Mouse (Mus musculus) limb, embryonic 12.5 days (tissue): ENCODE results near the gene Psma5. TPM values are rescaled to one million over a fixed set of nuclear protein-coding genes. Genes with fewer than 3 reads are reported as not detected.
"Not testable (repeated sequence)": the region's sequence is repeated elsewhere in the genome, so short reads cannot be mapped to it uniquely, and the experiment has no call there.

Experiments
- ATAC-seq: fragments of 200-750 bp; cut with Nextera tagmentation; 2 replicates; pipeline ENCODE4 v1.8.0; 2017; ENCODE audit warnings: low read depth, moderate TSS enrichment; ENCODE audit not compliant: insufficient number of reproducible peaks, insufficient read depth, low FRiP score, low TSS enrichment
- H3K27ac ChIP-seq: fragments of 300-500 bp; sonication (generic); 2 replicates; pipeline ENCODE4 v1.5.1; 2016; ENCODE audit warnings: mild to moderate bottlenecking, moderate library complexity
- H3K27me3 ChIP-seq: fragments of 300-500 bp; sonication (generic); 2 replicates; pipeline ENCODE4 v1.6.1; 2016; ENCODE audit warnings: mild to moderate bottlenecking, moderate library complexity
- H3K36me3 ChIP-seq: fragments of 300-500 bp; sonication (generic); 2 replicates; pipeline ENCODE4 v1.6.1; 2016; ENCODE audit warnings: mild to moderate bottlenecking, moderate library complexity
- H3K4me1 ChIP-seq: fragments of 300-500 bp; sonication (generic); replicated peaks from 2 replicates; pipeline ENCODE4 v1.6.1; 2016
- H3K4me2 ChIP-seq: fragments of 300-500 bp; sonication (generic); 2 replicates; pipeline ENCODE4 v1.6.1; 2016; ENCODE audit warnings: mild to moderate bottlenecking, moderate library complexity
- H3K4me3 ChIP-seq: fragments of 300-500 bp; sonication (generic); replicated peaks from 2 replicates; pipeline ENCODE4 v1.5.1; 2016; ENCODE audit warnings: mild to moderate bottlenecking
- H3K9ac ChIP-seq: fragments of 300-500 bp; sonication (generic); replicated peaks from 2 replicates; pipeline ENCODE4 v1.6.1; 2016; ENCODE audit warnings: mild to moderate bottlenecking, moderate library complexity
- H3K9me3 ChIP-seq: fragments of 300-500 bp; sonication (generic); 2 replicates; pipeline ENCODE4 v1.6.1; 2016; ENCODE audit warnings: mild to moderate bottlenecking, moderate library complexity
- WGBS: fragments of 180-500 bp; shearing (Covaris S2); methylation state at CpG from one replicate; pipeline ENCODE4 v1.1.7; 2016; 5-methylcytosine and 5-hydroxymethylcytosine counted together
- polyA plus RNA-seq: library from polyadenylated mRNA; unstranded; fragments of >200 nt; fragmentation: Nextera tagmentation; extraction: Ambion mirVana; gene quantifications from 2 replicates; pipeline ENCODE4 v1.2.1, GENCODE M21; 2016

The Psma5 gene
- polyA plus RNA-seq, 1 experiment from 2014 or later = 302 TPM

DNA sequence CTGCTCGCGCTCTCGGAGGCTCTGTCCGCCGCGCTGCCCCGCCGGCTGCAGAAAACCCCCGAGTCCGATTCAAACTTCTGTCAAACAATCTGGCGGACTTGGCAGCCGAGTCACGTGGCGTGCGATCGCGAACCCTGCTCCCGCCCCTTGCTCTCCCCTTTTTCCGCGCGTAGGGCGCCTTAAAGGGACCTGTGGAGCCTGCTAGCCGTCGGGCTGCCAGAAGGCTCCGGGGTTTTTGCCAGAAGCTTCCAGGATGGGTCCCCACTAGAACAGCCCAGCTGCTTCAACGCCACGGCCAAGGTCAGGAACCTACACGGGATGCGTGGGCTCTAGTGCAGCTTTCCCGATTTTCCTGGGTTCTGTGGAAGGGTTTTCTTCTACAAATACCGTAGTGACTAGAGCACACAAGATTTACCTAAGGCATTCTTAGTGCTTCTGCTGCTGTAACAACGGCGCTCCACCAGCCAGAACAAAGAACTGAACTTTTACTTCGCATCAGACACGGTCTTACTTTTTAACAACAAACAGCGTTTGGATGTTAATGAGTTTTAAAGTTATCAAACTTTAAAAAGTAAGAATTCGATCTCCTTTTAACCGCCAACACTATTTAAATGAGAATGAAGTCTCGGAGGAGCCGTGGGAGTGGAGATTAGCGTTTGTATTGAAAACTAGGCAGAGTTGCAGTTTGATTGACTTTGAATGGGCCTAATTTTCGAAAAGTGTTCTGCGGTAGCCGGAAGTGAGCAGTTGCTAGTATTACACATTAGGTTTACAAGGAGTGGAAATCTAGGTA, 30.0 kb upstream of the Psma5 start, which contains the start of gene Sypl2:
Gene Sypl2, minus strand, starts transcription at position 91 of the 793 bp plus-strand sequence.
- H3K9me3 ChIP-seq = no peaks in the 10 kb centered on the region
- WGBS = 4% methylated on average over 44 of the region's 44 CpGs
- H3K36me3 ChIP-seq = no peaks in the 10 kb centered on the region
- ATAC-seq = no peak
- H3K27me3 ChIP-seq = peaks cover 68% of the 10 kb centered on the region
- H3K27ac ChIP-seq = no peak within 1 kb of the TSS
- H3K4me2 ChIP-seq = peak within 1 kb of the TSS; percentile 71
- peak within 1 kb of the TSS; percentile 48 for H3K4me3 ChIP-seq
- peaks cover 19% of the 10 kb centered on the region for H3K4me1 ChIP-seq
- H3K9ac ChIP-seq = peak within 1 kb of the TSS; percentile 57

DNA sequence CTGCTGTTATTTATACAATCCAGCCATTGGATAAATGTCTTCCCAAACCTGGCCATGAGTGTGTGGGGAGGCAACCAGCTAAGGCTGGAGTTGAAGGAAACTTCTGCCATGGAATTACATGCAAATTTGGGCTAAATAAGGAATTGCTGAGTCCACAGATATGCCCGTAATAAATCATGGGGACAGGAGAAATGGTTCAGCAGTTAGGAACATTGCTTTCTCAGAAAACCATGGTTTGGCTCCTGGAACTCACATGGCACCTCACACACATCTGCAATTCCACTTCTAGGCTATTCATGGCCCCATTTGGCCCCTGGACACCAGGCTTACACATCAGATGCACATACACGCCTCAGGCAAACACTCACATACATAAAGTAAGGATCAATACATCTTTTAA, 29.2 kb upstream of the Psma5 start:
- 78% methylated on average over 2 of the region's 2 CpGs for WGBS
- H3K27me3 ChIP-seq = peaks cover 61% of the 10 kb centered on the region
- H3K27ac ChIP-seq = no peak overlapping the region
- H3K9ac ChIP-seq = no peak overlapping the region
- no peak for ATAC-seq
- peak overlapping the region; percentile 71 for H3K4me2 ChIP-seq
- H3K4me1 ChIP-seq = peaks cover 19% of the 10 kb centered on the region
- H3K4me3 ChIP-seq = peak overlapping the region; percentile 48; the same call in 1 of the 2 replicates
- no peaks in the 10 kb centered on the region for H3K9me3 ChIP-seq
- no peaks in the 10 kb centered on the region for H3K36me3 ChIP-seq

- no peak overlapping the region for H3K4me3 ChIP-seq
- no peak overlapping the region for H3K9ac ChIP-seq
- no peak overlapping the region for H3K4me2 ChIP-seq
- no peak for ATAC-seq
- H3K36me3 ChIP-seq = no peaks in the 10 kb centered on the region
- no peak overlapping the region for H3K27ac ChIP-seq
- peaks cover 10% of the 10 kb centered on the region for H3K4me1 ChIP-seq
- WGBS = 88% methylated on average over 4 of the region's 4 CpGs
- no peaks in the 10 kb centered on the region for H3K9me3 ChIP-seq
- peaks cover 22% of the 10 kb centered on the region for H3K27me3 ChIP-seq
Observed at GRCm38 (mm10) chr3:108231646-108232045, 25.1 kb upstream of the Psma5 start.

DNA sequence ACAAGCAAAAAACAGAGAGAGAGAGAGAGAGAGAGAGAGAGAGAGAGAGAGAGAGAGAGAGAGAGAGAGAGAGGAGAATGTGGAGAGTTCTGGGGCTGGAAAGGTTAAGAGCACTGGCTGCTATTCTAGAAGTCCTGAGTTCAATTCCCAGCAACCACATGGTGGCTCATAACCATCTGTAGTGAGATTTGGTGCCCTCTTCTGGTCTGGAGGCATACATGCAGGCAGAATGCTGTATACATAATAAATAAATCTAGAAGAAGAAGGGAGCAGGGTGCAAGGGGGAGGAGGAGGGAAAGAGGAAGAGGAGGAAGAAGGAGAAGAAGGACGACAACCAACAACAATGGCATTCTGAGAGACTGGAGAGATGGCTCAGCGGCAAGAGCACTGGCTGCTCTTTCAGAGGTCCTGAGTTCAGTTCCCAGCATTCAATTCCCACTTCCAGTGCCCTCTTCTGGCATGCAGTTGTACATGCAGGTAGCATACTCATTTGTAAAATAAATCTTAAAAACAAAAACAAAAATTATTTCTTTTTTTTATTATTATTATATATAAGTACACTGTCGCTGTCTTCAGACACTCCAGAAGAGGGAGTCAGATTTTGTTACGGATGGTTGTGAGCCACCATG, 19.1 kb upstream of the Psma5 start:
- 85% methylated on average over 4 of the region's 4 CpGs for WGBS
- not testable (repeated sequence) for H3K4me1 ChIP-seq, H3K4me3 ChIP-seq, H3K36me3 ChIP-seq, H3K9me3 ChIP-seq, H3K4me2 ChIP-seq, H3K27me3 ChIP-seq, H3K27ac ChIP-seq, H3K9ac ChIP-seq, ATAC-seq

- Histone ChIP-seq H3K4me3 (no peak overlapping the region), H3K27me3 (peaks cover 3% of the 10 kb centered on the region; the same call in 1 of the 2 replicates), H3K4me1 (no peaks in the 10 kb centered on the region), H3K36me3 (no peaks in the 10 kb centered on the region), H3K4me2 (no peak overlapping the region), H3K27ac (no peak overlapping the region), H3K9me3 (no peaks in the 10 kb centered on the region; the same call in 1 of the 2 replicates), H3K9ac (no peak overlapping the region)
- ATAC-seq = no peak
- 85% methylated on average over 3 of the region's 3 CpGs for WGBS
Observed at GRCm38 (mm10) chr3:108241243-108241839, 15.4 kb upstream of the Psma5 start.

DNA sequence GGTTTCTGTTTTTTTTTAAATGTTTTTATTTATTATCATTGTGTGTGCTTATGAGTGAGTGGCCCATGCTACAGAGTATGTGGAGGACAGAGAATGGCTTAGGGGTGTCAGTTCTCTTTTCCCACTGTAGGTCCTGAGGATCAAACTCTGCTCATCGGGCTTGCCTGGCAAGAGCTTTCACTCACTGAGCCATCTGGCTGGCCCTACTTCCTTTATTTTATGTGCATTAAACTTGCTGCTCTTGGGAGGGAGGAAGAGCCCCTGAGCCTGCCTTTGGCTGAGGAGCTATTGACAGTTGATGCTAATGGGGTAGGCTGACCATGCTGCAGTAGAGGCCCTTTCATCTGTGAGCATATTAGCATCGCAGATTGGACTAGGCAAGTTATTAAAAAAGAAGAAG, 9.9 kb upstream of the Psma5 start:
- no peaks in the 10 kb centered on the region for H3K27me3 ChIP-seq
- H3K4me1 ChIP-seq = no peaks in the 10 kb centered on the region
- no peaks in the 10 kb centered on the region for H3K36me3 ChIP-seq
- 78% methylated on average over 2 of the region's 2 CpGs for WGBS
- no peak overlapping the region for H3K9ac ChIP-seq
- H3K27ac ChIP-seq = no peak overlapping the region
- ATAC-seq = no peak
- no peak overlapping the region for H3K4me3 ChIP-seq
- no peaks in the 10 kb centered on the region for H3K9me3 ChIP-seq
- no peak overlapping the region for H3K4me2 ChIP-seq

DNA sequence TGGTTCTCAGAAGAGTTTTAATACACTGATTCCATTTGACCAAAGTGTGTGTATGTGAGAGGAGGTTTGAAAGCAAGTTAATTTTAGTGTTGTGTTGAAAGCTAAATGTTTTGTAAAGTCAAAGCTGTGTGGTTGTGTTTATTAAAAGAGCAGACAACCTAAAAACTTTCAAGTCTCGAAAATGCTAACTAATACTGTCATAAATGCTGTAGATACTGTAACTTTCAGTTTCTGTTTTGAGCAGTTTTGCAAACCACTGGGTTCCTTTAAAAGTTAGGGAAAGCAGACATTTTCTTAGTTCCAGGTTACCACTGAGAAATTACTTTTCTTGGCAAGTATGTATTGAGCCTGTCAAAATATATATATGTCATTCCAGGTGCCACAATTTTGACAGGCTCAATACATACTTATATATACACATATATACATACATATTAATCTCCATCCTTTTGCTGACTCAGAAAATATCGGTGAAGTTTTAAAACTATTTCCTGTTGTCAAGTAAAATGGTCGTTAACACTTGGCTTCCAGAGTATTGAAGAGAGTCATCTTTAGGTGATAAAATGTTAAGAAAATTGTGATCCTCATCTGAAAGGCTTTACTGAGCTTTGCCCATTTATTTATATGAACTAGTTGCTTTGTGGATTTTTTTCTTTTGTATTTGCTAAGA, 1.2 kb downstream of the Psma5 start:
- no peaks in the 10 kb centered on the region for H3K9me3 ChIP-seq
- 80% methylated on average over 3 of the region's 3 CpGs for WGBS
- H3K27ac ChIP-seq = no peak overlapping the region
- peaks cover 16% of the 10 kb centered on the region for H3K4me1 ChIP-seq
- H3K36me3 ChIP-seq = peaks cover 10% of the 10 kb centered on the region
- H3K9ac ChIP-seq = peak overlapping the region; percentile 90
- H3K4me2 ChIP-seq = peak overlapping the region; percentile 86
- peak overlapping the region; percentile 97 for H3K4me3 ChIP-seq
- ATAC-seq = no peak
- no peaks in the 10 kb centered on the region for H3K27me3 ChIP-seq

- Histone ChIP-seq H3K4me3 (no peak overlapping the region), H3K4me2 (no peak overlapping the region), H3K27ac (no peak overlapping the region), H3K9ac (no peak overlapping the region), H3K27me3 (no peaks in the 10 kb centered on the region), H3K36me3 (peaks cover 16% of the 10 kb centered on the region), H3K4me1 (peaks cover 16% of the 10 kb centered on the region), H3K9me3 (no peaks in the 10 kb centered on the region)
- no peak for ATAC-seq
- WGBS = 81% methylated on average over 3 of the region's 3 CpGs
Observed at GRCm38 (mm10) chr3:108259319-108259718, 2.6 kb downstream of the Psma5 start.

- H3K9ac ChIP-seq, H3K9me3 ChIP-seq, ATAC-seq, H3K4me1 ChIP-seq, H3K27ac ChIP-seq, H3K4me2 ChIP-seq, H3K27me3 ChIP-seq, H3K4me3 ChIP-seq: not testable (repeated sequence)
- H3K36me3 ChIP-seq = peaks cover 55% of the 10 kb centered on the region
- 80% methylated on average over 5 of the region's 5 CpGs for WGBS
Observed at GRCm38 (mm10) chr3:108279495-108279894, 22.8 kb downstream of the Psma5 start.

DNA sequence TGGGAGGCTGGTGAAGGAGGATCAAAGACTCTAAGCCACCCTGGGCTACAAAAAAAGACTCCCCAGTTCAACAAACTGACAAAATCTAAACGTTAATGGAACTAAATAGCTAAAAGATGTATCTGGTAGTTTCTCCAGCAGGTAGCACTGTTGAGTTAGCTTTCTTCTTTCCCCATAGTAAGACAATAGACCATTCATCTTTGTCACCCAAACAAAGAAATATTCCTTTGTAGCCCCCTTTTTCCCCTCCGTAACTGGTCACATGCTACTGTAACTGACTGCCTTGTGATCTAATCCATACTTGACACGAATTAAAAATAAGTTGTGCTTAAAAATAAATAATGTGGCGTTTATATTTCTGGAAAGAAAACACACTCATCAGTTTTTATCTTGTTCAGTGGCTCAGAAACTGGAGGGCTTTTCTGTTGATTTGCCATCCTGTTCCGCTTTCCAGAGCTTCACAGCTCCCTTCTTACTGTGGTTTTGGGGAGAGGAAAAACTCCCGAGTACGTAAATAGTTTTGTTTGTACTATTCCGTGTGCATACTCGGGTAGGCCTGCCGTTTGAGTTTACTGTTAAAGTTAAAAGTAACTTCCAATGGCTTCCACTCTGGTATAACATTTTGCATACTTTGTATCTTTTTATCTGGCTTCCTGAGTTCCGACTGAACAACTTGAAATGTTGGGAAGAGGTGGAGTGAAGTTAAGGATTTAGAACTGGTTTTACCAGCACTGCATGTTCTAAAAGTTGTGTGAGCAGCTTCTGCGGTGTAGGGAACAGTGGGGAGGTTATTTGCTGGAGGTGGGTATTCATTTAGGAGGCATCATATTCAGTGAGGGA, 25.9 kb downstream of the Psma5 start:
- H3K36me3 ChIP-seq = peaks cover 27% of the 10 kb centered on the region
- WGBS = 34% methylated on average over 12 of the region's 12 CpGs
- no peaks in the 10 kb centered on the region for H3K27me3 ChIP-seq
- H3K4me1 ChIP-seq = peaks cover 26% of the 10 kb centered on the region
- H3K9ac ChIP-seq = no peak overlapping the region; the same call in 1 of the 2 replicates
- H3K4me2 ChIP-seq = peak overlapping the region; percentile 91
- H3K4me3 ChIP-seq = peak overlapping the region; percentile 91; the same call in 1 of the 2 replicates
- no peak for ATAC-seq
- H3K27ac ChIP-seq = peak overlapping the region; percentile 88
- H3K9me3 ChIP-seq = no peaks in the 10 kb centered on the region
